Mouse (Mus musculus) megakaryocyte, adult 5-6 weeks (primary cell): Measurements from ENCODE around the gene Ddx58. TPM values are rescaled to one million over a fixed set of nuclear protein-coding genes. Genes with fewer than 3 reads are reported as not detected.

Source experiments
- ATAC-seq: 2 replicates; pipeline ENCODE4 v1.8.0; 2016; ENCODE audit warnings: mild to moderate bottlenecking, inconsistent platforms; ENCODE audit not compliant: poor library complexity, severe bottlenecking
- total RNA-seq, 2 experiments: library from RNA; stranded (forward) in 1 of 2; stranded (reverse) in 1 of 2; fragments of 153-499, 151-499 nt in 1 of 2; fragments of 221-1000, 200-1000 nt in 1 of 2; gene quantifications; 2 replicates each; pipeline versions ENCODE4 v1.2.3 to v1.2.4; 2015 to 2017

The Ddx58 gene
- total RNA-seq (2015), result 27.7 and 34.4 TPM in 2 replicates
- total RNA-seq (2017), result 31.1 and 32.6 TPM in 2 replicates

GRCm38 (mm10) chr4:40239409-40240271, at the start of gene Ddx58:
Ddx58 (minus strand) TSS chr4:40239828.
- ATAC-seq, result peak; percentile 59

- no peak for ATAC-seq
Measured at GRCm38 (mm10) chr4:40289046-40289445, 49.4 kb upstream of the Ddx58 start.

DNA sequence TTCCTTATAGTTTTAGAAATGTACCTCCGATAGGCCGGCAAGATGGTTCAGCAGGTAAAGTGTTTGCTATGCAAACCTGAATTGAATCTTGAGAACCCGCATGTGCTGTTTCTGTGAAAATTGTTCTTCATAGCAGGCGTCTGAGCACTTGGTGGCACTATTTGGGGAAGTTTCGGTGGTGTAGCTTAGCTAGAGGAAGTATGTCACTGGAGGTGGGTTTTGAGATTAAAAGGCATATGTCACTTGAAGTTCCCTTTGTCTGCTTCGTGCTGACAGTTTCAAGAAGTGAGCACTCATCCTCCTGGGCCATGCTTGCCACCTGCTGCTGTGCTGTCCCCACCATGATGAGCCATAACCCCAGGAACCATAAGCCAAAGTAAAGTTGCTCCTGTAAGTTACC, 47.8 kb upstream of the Ddx58 start:
- peak; percentile 98 for ATAC-seq

- peak; percentile 75 for ATAC-seq
Measured at GRCm38 (mm10) chr4:40285582-40285981, 46.0 kb upstream of the Ddx58 start.

DNA sequence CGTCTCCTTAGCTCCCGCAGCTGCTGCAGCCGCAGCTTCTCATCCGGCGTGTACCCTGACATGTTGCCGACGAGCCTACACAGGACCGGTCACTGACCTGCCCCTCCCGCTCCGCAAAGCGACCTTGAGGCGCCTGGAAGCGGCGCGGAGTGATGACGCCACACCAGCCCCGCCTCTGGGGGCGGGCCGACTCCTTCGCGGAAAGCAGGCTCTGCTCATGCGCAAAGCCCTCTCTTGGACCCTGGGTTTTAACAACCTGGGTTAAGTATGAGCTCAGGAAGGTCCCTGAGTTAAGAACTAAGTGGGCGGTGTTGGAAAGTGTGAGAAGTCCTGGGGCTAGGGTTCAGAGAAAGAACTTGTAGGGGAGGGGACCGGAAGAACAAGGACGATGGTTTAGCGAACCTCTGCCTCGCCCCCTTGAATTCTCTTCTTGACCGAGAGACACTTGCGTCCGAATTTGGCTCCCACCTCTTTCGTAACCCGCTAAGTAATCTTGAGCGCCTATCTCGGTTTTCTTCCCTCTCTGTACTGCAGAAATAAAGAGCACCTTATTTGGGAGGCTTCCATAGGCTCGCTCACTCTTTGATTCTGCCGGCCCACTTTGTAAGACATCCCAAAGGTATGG, 39.8 kb upstream of the Ddx58 start, which contains the start of gene Ndufb6:
Gene Ndufb6, minus strand, starts transcription at position 146 of the 625 bp plus-strand sequence.
- peak; percentile 99 for ATAC-seq

DNA sequence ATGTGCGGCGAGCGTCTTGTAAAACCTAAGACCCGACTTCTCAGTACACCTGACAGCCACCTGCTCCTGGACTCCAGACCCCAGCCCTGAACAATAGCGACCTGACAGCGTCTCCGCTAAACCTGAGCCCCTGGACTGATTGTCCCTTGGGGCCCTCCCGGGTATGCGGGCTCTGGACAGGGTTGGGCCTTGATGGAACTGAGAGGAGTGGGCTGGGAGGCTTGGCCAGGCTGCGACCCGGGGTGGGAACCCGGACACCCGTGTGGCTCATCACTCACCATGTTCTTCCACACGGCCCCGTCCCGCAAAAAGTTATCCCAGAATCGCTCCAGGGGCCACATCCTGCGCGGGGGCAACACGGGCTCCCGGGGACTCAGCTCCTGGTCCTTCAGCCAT, 39.2 kb upstream of the Ddx58 start:
- peak; percentile 41 for ATAC-seq

- ATAC-seq, result peak; percentile 82
Measured at GRCm38 (mm10) chr4:40269430-40270032, 29.9 kb upstream of the Ddx58 start, which contains the start of the genes Smim27 and Topors. Smim27 (plus strand) TSS chr4:40269579. Topors (minus strand) TSS chr4:40269850.

DNA sequence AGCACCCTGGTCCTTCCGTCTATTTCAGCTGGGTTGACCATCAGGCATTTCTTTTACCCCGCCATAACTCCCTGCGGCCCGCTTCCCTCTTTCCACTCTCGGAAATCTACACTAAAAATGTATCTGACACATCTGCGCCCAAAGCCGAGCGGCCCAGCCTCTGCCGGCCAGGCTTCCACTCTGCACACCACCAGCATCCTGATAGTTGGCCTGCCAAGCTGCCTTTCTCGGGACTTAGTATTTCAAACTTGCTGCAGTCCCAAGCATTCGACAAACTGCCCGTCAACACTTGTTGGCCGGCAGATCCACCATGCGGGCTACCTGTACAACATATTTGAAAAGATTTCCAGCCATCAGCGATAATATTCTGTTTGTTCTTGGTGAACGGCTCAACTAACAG, 29.2 kb upstream of the Ddx58 start:
- ATAC-seq, result peak; percentile 9

DNA sequence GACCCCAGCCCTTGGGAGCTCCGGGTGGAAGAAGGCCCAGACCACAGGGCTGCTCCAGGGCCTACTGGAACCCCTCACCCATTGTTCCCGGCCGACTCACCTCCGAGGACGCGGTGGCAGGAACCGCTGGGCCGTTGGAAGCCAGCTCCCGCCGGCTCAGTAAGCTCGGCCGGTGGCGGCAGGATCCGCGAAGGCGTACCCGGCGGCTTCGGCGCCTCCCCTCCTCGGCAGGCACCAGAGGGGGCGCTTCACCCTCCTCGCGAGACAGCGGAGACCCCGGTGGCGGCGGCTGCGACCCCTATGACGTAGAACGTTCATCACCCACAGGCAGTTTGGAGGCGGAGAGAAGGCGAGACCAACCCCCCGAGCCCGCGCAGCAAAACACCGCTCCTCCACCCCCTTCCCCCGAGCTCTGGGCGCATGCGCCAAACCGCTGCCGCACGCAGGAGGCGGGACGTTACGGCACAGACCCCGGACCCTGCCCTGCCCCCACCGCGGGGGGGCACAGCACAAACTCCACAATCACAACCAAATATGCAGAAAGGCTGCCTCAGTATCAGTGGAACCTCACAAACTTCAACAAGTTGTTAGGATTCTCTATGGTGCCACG, 28.7 kb upstream of the Ddx58 start:
- peak; percentile 62 for ATAC-seq

GRCm38 (mm10) chr4:40267681-40268080, 28.1 kb upstream of the Ddx58 start:
- no peak for ATAC-seq

DNA sequence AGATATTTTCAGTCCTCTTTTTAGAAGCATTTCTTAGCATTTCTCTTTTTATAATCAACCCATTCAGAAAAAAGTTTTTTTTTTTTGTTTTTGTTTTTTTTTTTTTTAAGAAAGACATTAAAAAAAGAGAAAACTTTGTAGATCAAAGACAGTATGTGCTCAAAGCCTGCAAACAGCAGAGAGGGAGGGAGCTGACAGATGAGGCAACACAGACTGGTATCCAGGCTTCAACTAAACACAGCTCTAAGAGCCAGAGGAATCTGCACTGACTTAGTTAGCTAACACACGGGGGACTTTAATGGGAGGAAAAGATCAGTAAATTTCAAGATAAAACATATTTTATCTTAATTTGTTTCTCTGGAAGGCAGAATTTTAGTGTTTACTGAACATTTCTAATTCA, 24.7 kb upstream of the Ddx58 start:
- no peak for ATAC-seq

DNA sequence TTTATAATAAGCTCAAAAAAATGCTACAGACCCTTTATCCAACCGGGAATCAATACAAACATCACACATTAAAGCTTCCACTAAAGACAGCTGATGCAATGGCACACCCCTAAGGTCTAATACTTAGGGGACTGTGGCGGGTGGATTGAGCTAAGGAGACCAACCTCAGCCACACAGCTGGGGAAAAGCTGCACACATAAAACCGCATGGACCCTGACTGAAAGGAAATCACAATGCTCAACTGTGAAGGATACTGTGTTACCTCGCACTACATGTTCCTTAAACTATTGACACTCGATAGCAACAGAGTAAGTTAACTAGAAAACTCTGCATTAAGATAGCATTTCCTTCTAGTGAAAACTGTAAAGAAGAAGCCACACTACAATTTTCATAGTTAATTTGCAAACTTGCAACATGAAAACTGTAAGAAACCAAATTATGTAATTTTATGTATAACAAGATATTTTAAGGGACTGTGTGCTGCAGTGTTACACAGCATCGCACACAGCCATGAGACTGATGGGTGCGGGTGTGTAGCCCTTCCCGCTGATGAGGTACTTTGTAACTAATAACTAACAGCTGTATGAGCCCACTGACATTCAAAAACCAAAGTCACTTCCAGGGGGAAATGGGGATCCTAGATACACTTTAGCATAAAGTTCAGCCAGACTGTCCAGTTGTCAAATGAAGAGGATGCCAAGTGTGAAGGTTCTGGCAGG, 14.9 kb upstream of the Ddx58 start:
- ATAC-seq, result no peak

- ATAC-seq, result no peak
Measured at GRCm38 (mm10) chr4:40253766-40254165, 14.1 kb upstream of the Ddx58 start.

GRCm38 (mm10) chr4:40250984-40251383, 11.4 kb upstream of the Ddx58 start:
- ATAC-seq, result peak; percentile 60

GRCm38 (mm10) chr4:40244035-40244434, 4.4 kb upstream of the Ddx58 start:
- peak; percentile 92 for ATAC-seq

GRCm38 (mm10) chr4:40243006-40243405, 3.4 kb upstream of the Ddx58 start:
- ATAC-seq, result no peak

- no peak for ATAC-seq
Measured at GRCm38 (mm10) chr4:40241928-40242327, 2.3 kb upstream of the Ddx58 start.

DNA sequence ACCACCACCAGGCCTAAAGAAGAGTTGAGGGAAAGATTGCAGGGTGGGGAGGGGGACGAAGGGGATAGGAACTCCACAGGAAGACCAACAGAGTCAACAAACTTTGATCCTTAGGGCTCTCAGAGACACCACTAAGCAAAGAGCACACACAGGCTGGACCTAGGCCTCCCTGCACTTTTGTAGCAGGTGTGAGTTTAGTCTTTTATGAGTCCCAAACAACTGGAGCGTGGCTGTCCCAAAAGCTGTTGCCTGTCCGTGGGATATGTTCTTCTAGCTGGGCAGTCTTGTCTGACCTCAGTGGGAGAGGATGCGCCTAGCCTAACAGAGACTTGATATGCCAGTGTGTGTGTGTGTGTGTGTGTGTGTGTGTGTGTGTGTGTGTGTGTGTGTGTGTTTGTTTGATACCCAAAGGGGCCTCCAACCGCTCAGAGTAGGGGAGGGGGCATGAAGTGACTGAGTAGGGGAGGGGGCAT, 680 bp upstream of the Ddx58 start:
- no peak for ATAC-seq

DNA sequence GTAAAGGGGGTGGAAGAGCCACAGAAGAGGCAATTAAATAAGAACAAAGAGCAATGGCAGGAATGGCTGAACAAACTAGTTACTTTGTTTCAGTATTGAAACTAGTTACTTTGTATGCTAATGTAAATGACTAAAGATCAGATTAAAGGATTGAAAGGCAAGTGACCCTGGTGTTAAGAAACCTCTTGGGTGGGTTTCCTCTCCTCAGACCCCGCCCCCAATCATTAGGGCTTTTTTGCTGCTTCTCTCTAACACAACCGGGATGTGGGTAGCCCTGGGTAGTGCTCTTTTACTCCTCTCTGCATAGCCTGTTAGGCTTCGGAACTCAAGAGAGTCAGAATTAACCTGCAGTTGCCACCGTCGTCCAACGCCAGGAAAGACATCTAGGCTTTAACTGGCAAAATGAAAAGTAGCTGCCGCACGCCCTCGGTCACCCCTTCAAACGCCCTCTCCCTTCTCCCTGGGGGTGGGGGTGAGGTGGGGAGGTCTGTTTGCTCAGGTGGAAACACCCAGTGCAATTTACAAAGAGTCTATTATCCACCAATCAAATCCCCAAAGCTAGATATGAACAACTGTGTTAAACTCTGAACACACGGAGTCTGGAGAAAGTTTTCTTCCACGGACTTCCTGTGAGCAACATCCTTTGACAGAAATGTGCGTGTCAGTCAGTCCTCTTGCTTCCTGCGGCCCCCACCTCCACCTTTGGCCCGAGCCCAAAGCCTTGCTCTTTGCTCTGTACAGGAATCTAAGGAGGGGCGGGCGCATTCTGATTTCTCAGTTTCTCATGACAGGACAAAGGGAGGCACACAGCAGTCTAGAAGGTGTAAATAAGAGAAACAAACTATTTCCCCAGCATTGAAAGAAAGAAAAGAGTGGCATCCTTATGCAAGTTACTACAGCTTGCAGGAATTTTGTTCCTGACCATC, 882 bp downstream of the Ddx58 start:
- ATAC-seq, result peak; percentile 64
